Mouse (Mus musculus) liver, embryonic 13.5 days (tissue): Measurements from ENCODE around the gene Mtor. TPM values are rescaled to one million over a fixed set of nuclear protein-coding genes. Genes with fewer than 3 reads are reported as not detected.

Experiments used
- ATAC-seq: fragments of 200-750 bp; cut with Nextera tagmentation; 2 replicates; pipeline ENCODE4 v1.8.0; 2017; ENCODE audit warnings: low read depth, mild to moderate bottlenecking, moderate number of reproducible peaks, moderate library complexity
- DNase-seq: peaks from one replicate; pipeline ENCODE4 v3.0.0; 2022
- H3K27ac ChIP-seq: fragments of 300-500 bp; sonication (generic); 2 replicates; pipeline ENCODE4 v1.5.1; 2015; ENCODE audit warnings: moderate library complexity, mild to moderate bottlenecking, inconsistent platforms
- H3K27me3 ChIP-seq: fragments of 300-500 bp; sonication (generic); 2 replicates; pipeline ENCODE4 v1.6.1; 2015; ENCODE audit warnings: mild to moderate bottlenecking, inconsistent platforms
- H3K36me3 ChIP-seq: fragments of 300-500 bp; sonication (generic); 2 replicates; pipeline ENCODE4 v1.6.1; 2015; ENCODE audit warnings: mild to moderate bottlenecking, inconsistent platforms
- H3K4me1 ChIP-seq: fragments of 300-500 bp; sonication (generic); replicated peaks from 2 replicates; pipeline ENCODE4 v1.6.1; 2015; ENCODE audit warnings: inconsistent platforms
- H3K4me2 ChIP-seq: fragments of 300-500 bp; sonication (generic); 2 replicates; pipeline ENCODE4 v1.6.1; 2015; ENCODE audit warnings: inconsistent platforms, mild to moderate bottlenecking, moderate library complexity
- H3K4me3 ChIP-seq: fragments of 300-500 bp; sonication (generic); replicated peaks from 2 replicates; pipeline ENCODE4 v1.5.1; 2015; ENCODE audit warnings: mild to moderate bottlenecking, inconsistent platforms
- H3K9ac ChIP-seq: fragments of 300-500 bp; sonication (generic); 2 replicates; pipeline ENCODE4 v1.6.1; 2015; ENCODE audit warnings: mild to moderate bottlenecking, inconsistent platforms
- H3K9me3 ChIP-seq: fragments of 300-500 bp; sonication (generic); replicated peaks from 2 replicates; pipeline ENCODE4 v1.6.1; 2016; ENCODE audit warnings: inconsistent platforms
- WGBS: fragments of 180-500 bp; shearing (Covaris S2); methylation state at CpG from one replicate; pipeline ENCODE4 v1.1.7; 2015; ENCODE audit not compliant: insufficient replicate concordance; 5-methylcytosine and 5-hydroxymethylcytosine counted together
- polyA plus RNA-seq: library from polyadenylated mRNA; unstranded; fragments of >200 nt; fragmentation: Nextera tagmentation; extraction: Ambion mirVana; gene quantifications from 2 replicates; pipeline ENCODE4 v1.2.1, GENCODE M21; 2015

The Mtor gene
- polyA plus RNA-seq, 1 experiment from 2014 or later, result 9.0 TPM

- WGBS, result 82% methylated on average over 7 of the region's 7 CpGs
Observed at GRCm38 (mm10) chr4:148491448-148491847, 43.0 kb downstream of the Mtor start.

DNA sequence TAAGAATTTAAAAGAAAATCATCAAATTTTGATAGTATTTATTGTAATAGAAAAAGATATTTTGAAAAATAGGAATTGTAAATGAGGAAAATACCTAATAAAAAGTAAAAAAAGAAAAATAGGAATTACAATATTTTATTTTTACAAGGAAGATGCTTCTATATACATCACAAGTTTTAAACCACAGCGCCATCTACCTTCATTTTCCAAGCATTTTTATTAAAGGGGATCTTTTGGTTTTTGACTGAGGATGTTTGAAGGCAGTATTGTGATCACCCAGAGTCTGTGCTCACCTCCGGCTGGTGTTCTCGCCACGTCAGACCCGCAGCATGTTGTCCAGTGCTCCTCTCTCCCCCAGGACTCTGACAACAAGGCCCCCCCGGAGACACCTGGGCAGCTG lies 46.7 kb downstream of the Mtor start:
- Histone ChIP-seq H3K36me3 (peaks cover 62% of the 10 kb centered on the region), H3K4me3 (no peak overlapping the region), H3K27ac (no peak overlapping the region), H3K4me1 (0 out of 2 replicates have a peak, but pooled peaks cover 6% of the 10 kb centered on the region), H3K4me2 (no peak overlapping the region), H3K27me3 (no peaks in the 10 kb centered on the region), H3K9ac (no peak overlapping the region), H3K9me3 (no peaks in the 10 kb centered on the region)
- ATAC-seq (no peak), DNase-seq (no peak)
- WGBS, result 83% methylated on average over 6 of the region's 6 CpGs

More at GRCm38 (mm10) chr4:148491448-148491847, 43.0 kb downstream of the Mtor start:
- Histone ChIP-seq H3K4me2 (no peak overlapping the region), H3K4me1 (0 out of 2 replicates have a peak, but pooled peaks cover 6% of the 10 kb centered on the region), H3K9ac (no peak overlapping the region), H3K27ac (no peak overlapping the region), H3K9me3 (no peaks in the 10 kb centered on the region), H3K36me3 (peaks cover 78% of the 10 kb centered on the region), H3K4me3 (no peak overlapping the region), H3K27me3 (no peaks in the 10 kb centered on the region)
- DNase-seq (no peak), ATAC-seq (no peak)

DNA sequence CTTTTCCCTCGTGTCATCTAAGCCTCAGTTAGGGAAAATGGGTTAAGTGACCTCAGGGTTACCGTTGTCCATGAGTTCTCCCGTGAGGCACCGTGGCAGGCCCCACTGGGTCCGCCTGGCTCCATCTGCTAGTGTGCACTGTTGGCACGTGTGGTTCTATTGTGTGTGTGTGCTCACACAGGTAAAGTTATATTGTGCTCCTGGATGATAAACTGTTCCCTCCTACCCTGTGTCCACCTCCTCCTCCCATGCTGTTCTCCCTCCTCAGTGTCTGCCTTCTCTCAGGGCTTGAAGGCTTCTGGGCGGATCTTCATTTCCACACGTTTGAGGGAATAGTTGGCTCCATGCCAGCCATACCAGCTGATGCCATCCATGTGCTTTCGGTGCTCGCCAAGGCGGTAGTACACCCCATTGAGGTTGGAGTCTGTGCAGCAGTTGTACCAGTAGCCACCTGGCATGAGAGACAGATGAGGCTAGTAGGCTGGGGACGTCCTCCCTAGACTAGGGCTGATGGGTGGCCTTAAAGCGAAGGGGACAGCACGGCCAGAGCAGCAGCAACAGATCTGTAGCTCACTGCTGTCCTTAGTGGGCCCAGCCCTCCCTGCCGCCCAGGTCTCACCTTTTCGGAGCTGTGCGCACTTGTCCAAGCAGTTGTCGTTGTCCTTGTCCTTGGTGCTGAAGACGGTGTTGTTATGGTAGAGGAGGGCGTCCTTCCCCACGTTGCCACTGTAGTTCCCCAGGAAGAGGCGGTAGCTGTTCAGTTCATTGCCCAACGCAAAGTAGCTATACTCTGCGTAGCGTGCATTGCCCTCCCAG lies 47.7 kb downstream of the Mtor start:
- H3K9ac ChIP-seq, result no peak overlapping the region
- no peaks in the 10 kb centered on the region for H3K27me3 ChIP-seq
- H3K27ac ChIP-seq, result no peak overlapping the region
- no peak for ATAC-seq
- DNase-seq, result no peak
- no peak overlapping the region for H3K4me3 ChIP-seq
- H3K36me3 ChIP-seq, result peaks cover 59% of the 10 kb centered on the region
- 0 out of 2 replicates have a peak, but pooled peaks cover 6% of the 10 kb centered on the region for H3K4me1 ChIP-seq
- H3K9me3 ChIP-seq, result no peaks in the 10 kb centered on the region
- H3K4me2 ChIP-seq, result no peak overlapping the region
- 86% methylated on average over 25 of the region's 25 CpGs for WGBS

DNA sequence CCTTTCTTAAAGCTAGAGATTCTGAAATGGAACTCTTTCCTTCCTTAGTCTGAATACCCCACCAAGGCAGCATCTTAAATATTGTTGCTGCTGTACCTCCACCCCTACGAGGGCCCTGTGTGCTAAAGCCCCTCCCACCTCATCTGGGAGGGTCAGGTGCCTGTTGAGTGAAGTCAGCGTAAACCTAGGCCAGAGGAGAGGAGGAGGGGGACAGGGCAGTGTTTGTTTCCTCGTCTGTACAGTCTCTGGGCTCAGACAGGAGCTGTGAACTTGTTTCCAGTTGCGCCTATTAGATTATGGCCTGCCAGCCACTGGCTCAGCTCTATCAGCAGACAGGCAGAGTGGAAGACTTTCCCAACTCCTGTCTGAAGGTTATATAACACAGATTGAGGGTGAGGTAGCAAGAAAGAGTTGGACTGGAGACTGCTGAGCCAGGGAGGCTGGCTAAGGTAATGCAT lies 52.0 kb downstream of the Mtor start, which contains the start of gene Angptl7:
TSS of gene Angptl7 (minus strand) at position 51 of the 458 bp plus-strand sequence.
- H3K36me3 ChIP-seq, result peaks cover 53% of the 10 kb centered on the region
- DNase-seq, result no peak

DNA sequence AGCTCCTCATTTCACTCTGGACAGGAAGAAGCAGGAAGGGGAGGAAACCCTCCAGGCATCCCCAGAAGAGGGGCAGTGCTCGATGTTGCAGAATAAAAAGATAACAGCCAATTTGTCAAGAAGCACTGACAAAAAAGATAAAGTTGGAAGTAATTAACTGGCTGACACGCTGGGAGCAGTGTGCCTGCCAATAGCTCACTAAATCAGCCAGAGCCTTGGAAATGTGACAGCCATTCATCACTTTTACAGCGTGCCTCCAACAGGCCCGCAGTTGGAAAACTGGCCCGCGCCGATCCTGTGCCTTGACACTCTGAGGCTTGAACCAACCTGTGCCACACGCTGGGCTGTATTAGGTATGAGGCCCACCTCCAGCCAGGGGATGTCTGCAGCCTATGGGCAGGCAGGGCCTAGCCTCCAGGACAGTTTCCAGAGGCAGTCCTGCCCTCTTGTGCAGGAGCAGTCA lies 56.1 kb downstream of the Mtor start:
- H3K36me3 ChIP-seq, result peaks cover 48% of the 10 kb centered on the region
- no peak overlapping the region for H3K9ac ChIP-seq
- no peak for ATAC-seq
- H3K4me1 ChIP-seq, result no peaks in the 10 kb centered on the region
- 74% methylated on average over 8 of the region's 8 CpGs for WGBS
- H3K9me3 ChIP-seq, result no peaks in the 10 kb centered on the region
- DNase-seq, result no peak
- H3K27me3 ChIP-seq, result no peaks in the 10 kb centered on the region
- no peak overlapping the region for H3K4me3 ChIP-seq
- H3K4me2 ChIP-seq, result no peak overlapping the region
- no peak overlapping the region for H3K27ac ChIP-seq

More for the DNA sequence above, 52.0 kb downstream of the Mtor start, which contains the start of gene Angptl7:
- WGBS, result 62% methylated on average over 4 of the region's 4 CpGs
- no peak within 1 kb of the TSS for H3K9ac ChIP-seq
- no peak within 1 kb of the TSS for H3K4me2 ChIP-seq
- no peak for ATAC-seq
- H3K4me1 ChIP-seq, result no peaks in the 10 kb centered on the region
- H3K4me3 ChIP-seq, result no peak within 1 kb of the TSS
- H3K27ac ChIP-seq, result no peak within 1 kb of the TSS
- no peaks in the 10 kb centered on the region for H3K27me3 ChIP-seq
- H3K9me3 ChIP-seq, result no peaks in the 10 kb centered on the region

DNA sequence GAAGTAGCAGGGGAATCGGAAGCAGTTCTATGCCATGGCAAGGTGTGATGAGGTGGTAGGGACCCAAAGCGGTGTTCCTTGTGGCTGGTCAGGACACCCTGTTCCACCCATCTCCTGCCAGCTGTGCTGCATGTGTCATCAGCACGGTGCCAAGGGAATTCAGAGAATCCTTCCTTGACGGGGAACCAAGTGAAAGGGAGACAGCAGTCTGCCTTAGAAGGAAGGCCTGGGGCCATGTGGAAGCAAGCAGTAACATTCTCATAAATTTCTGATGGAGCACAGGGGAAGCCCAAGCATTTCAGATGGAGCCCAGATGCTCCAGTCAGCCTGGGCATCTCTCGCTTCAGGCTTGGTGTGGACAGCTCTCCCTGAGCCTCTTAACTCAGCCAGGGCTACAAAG lies 59.2 kb downstream of the Mtor start:
- DNase-seq, result no peak
- no peak overlapping the region for H3K4me3 ChIP-seq
- no peak overlapping the region for H3K9ac ChIP-seq
- ATAC-seq, result no peak
- no peak overlapping the region for H3K4me2 ChIP-seq
- no peak overlapping the region for H3K27ac ChIP-seq
- H3K36me3 ChIP-seq, result peaks cover 38% of the 10 kb centered on the region
- no peaks in the 10 kb centered on the region for H3K4me1 ChIP-seq
- WGBS, result 88% methylated on average over 5 of the region's 5 CpGs
- no peaks in the 10 kb centered on the region for H3K9me3 ChIP-seq
- H3K27me3 ChIP-seq, result no peaks in the 10 kb centered on the region

DNA sequence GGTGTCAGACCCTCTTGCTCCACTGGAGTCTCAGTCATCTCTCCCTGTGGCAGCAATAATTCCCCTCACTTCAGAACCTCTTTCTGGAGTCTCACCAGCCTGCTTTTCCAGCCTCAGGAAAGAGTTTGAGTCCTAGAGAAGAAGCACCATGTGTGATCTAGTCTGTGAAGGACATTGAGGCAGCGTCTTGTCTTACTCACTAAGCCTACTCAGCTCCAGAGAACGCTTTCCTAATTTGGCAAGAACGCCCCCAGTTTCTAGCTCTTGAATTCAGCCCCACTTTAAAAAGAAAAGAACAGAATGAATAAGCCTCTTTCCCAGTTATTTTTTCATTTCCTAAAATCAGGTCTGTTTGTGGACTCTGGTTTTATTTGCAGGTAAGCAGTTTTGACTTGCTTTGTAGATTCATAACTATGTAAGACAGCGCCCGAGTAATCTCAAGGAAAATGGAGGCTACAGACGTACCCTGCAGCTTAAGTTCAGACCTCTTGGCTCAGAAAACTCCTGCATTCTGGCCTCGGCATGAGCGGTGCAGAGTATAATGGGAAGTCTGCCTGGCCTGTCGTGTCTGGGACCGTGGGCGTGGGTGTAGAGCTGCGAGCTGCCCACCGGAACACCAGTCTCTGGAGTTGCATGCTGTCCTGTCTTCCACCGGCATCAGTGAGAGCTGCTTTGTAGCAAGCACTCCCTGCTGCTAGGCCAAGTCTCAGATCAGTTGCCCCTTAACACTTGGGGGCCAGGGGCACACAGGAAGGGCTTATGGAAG lies 59.9 kb downstream of the Mtor start:
- no peak overlapping the region for H3K4me3 ChIP-seq
- no peak for ATAC-seq
- 86% methylated on average over 14 of the region's 14 CpGs for WGBS

DNA sequence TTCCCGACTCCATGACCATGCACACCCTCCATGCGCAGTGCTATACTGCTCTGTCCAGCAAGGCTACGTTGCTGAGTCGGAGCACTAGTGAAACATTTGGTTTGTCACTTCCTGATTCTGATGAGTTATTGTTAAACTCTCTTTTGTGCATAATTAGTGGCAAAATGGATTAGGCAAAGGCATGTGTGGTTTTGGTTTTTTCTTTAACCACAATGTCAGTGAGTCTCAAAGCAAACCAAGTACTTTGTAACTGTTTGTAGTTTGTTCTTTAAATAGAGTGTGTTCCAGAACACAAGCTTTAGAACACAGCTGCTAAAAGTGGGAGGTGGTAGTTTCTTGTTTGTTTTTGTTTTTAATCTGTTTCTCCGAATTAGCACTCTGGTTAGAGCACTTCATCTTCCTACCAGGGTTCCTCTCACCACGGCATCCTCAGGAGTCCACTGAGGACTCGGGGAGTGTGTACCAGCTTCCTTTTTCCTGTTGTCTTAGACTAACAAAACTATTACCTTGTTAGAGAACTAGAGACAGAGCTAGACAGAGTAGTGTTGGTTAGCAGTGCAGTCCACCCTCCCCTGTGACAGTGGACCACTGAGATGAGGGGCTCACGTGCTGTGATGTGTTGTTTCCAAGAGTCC lies 61.2 kb downstream of the Mtor start:
- peaks cover 40% of the 10 kb centered on the region for H3K36me3 ChIP-seq
- H3K27ac ChIP-seq, result no peak overlapping the region
- no peak overlapping the region for H3K4me2 ChIP-seq
- DNase-seq (no peak), ATAC-seq (no peak)
- no peak overlapping the region for H3K4me3 ChIP-seq
- H3K9ac ChIP-seq, result no peak overlapping the region
- no peaks in the 10 kb centered on the region for H3K4me1 ChIP-seq
- WGBS, result 69% methylated on average over 8 of the region's 8 CpGs
- H3K9me3 ChIP-seq, result no peaks in the 10 kb centered on the region
- H3K27me3 ChIP-seq, result no peaks in the 10 kb centered on the region

More for the DNA sequence above, 59.9 kb downstream of the Mtor start:
- H3K9ac ChIP-seq, result no peak overlapping the region
- peaks cover 36% of the 10 kb centered on the region for H3K36me3 ChIP-seq
- H3K9me3 ChIP-seq, result no peaks in the 10 kb centered on the region
- no peaks in the 10 kb centered on the region for H3K4me1 ChIP-seq
- H3K27me3 ChIP-seq, result no peaks in the 10 kb centered on the region
- no peak overlapping the region for H3K4me2 ChIP-seq
- H3K27ac ChIP-seq, result no peak overlapping the region
- DNase-seq, result no peak

DNA sequence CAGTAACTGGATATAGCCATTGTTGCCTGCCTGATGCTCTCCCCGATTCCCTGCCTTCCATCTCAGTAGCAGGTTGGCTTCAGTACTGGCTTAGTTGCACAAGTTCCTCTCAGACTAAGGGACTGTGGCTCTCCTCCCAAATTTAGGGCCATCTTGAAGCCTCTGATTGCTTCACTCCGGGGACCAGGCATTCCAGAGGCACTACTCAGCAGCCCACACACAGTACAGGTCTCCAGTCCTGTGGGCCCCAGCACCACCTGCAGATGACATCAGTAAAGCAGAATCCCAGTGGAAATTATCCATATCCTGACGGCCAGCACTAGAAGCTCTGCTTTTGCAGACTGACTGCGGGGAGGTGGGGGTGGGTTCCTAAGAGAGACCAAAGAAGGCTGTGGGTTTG lies 62.3 kb downstream of the Mtor start:
- no peak for ATAC-seq
- no peaks in the 10 kb centered on the region for H3K27me3 ChIP-seq
- DNase-seq, result no peak
- H3K27ac ChIP-seq, result no peak overlapping the region
- H3K4me1 ChIP-seq, result no peaks in the 10 kb centered on the region
- H3K4me2 ChIP-seq, result no peak overlapping the region
- no peak overlapping the region for H3K9ac ChIP-seq
- WGBS, result 78% methylated on average over 4 of the region's 4 CpGs
- H3K4me3 ChIP-seq, result no peak overlapping the region
- no peaks in the 10 kb centered on the region for H3K9me3 ChIP-seq
- H3K36me3 ChIP-seq, result peaks cover 51% of the 10 kb centered on the region

GRCm38 (mm10) chr4:148511334-148511733 lies 62.9 kb downstream of the Mtor start:
- H3K9ac ChIP-seq, result no peak overlapping the region
- no peak overlapping the region for H3K27ac ChIP-seq
- WGBS, result 86% methylated on average over 4 of the region's 4 CpGs
- ATAC-seq (no peak), DNase-seq (no peak)
- H3K4me3 ChIP-seq, result no peak overlapping the region
- H3K4me2 ChIP-seq, result no peak overlapping the region
- peaks cover 49% of the 10 kb centered on the region for H3K36me3 ChIP-seq
- no peaks in the 10 kb centered on the region for H3K27me3 ChIP-seq
- H3K4me1 ChIP-seq, result no peaks in the 10 kb centered on the region
- H3K9me3 ChIP-seq, result no peaks in the 10 kb centered on the region

DNA sequence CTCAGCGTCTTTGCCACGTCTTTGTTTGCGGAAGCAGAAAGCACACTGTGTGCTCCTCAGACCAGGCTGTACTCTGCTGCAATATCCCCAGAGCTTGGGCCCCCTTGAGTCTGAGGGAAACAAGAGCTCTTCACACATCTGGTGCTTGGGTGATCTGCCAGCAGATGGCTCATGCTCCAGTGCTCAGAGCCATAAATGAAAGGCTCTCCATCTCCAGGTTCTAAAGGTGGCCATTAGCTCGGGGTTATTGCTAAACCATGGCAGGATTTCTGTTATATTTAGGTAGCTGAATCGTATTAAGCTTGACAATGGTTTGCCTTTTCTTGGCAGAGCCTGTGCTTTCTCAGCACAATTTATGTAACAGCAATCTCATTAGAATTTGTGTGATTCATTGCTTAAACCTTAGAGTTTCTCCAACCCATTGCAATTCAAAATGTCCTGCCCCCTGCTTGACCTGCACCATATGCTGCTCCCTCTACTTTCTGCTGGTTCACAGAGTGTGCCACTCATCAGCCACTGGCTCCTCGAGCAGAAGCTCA lies 64.7 kb downstream of the Mtor start:
- no peak for DNase-seq
- Histone ChIP-seq H3K4me2 (no peak overlapping the region), H3K27ac (no peak overlapping the region), H3K4me1 (no peaks in the 10 kb centered on the region), H3K27me3 (no peaks in the 10 kb centered on the region), H3K4me3 (no peak overlapping the region), H3K9ac (no peak overlapping the region), H3K9me3 (no peaks in the 10 kb centered on the region), H3K36me3 (peaks cover 60% of the 10 kb centered on the region)
- no peak for ATAC-seq
- WGBS, result 79% methylated on average over 6 of the region's 6 CpGs
